Comparison of ENCODE assay signal across 25 mouse cellular contexts in genomic region chr7:101290401-101290800, GRCm38 (mm10).
"Had no signal": no experiment of that assay in that cellular context is flagged by ENCODE, and none has a peak within 500 bp of the region (broad histone marks: within the 10 kb centered on the region; RNA-seq: fewer than 3 reads in every experiment).

No protein-coding gene starts in this region.

- ATAC-seq: hindbrain, embryonic 16.5 days; inflammation-experienced regulatory T-cells, adult 6 months; intestine, embryonic 15.5 days; intestine, postnatal 0 days had no signal

- H3K4me3 ChIP-seq: gastrocnemius, adult 2 months; heart, adult 2 months; heart, embryonic 12.5 days; hindbrain, embryonic 10.5 days; hindbrain, embryonic 12.5 days; intestine, embryonic 15.5 days; layer of hippocampus, adult 2 months; left cerebral cortex, adult 2 months; limb, embryonic 10.5 days; limb, embryonic 12.5 days; liver, embryonic 13.5 days had no signal

- H3K9me3 ChIP-seq: heart, embryonic 12.5 days; hindbrain, embryonic 10.5 days; hindbrain, embryonic 12.5 days; intestine, embryonic 15.5 days; limb, embryonic 10.5 days; limb, embryonic 12.5 days; liver, embryonic 13.5 days had no signal

- H3K4me1 ChIP-seq: hindbrain, embryonic 12.5 days; intestine, embryonic 15.5 days; limb, embryonic 10.5 days; limb, embryonic 12.5 days; liver, embryonic 13.5 days had no signal

- H3K27me3 ChIP-seq: heart, embryonic 12.5 days; hindbrain, embryonic 12.5 days; intestine, embryonic 15.5 days; limb, embryonic 12.5 days; liver, embryonic 13.5 days had no signal

- H3K9ac ChIP-seq: heart, embryonic 12.5 days; hindbrain, embryonic 12.5 days; hindbrain, embryonic 14.5 days; intestine, embryonic 15.5 days; limb, embryonic 12.5 days; liver, embryonic 13.5 days had no signal

- DNase-seq: gastrocnemius, adult 2 months; gastrocnemius, postnatal 10 days; gastrocnemius, postnatal 25 days; heart, postnatal 14 days; heart, postnatal 4 days; kidney, adult 18-20 months; kidney, adult 8-10 months; kidney, postnatal 10 days; kidney, postnatal 25 days; kidney, postnatal 4 days; liver; liver, embryonic 13.5 days had no signal

- H3K4me2 ChIP-seq: heart, embryonic 12.5 days; hindbrain, embryonic 12.5 days; hindbrain, embryonic 14.5 days; intestine, embryonic 15.5 days; limb, embryonic 12.5 days; liver, embryonic 13.5 days had no signal

- H3K27ac ChIP-seq: gastrocnemius, adult 2 months; heart, adult 2 months; hindbrain, embryonic 10.5 days; hindbrain, embryonic 12.5 days; hindbrain, embryonic 14.5 days; intestine, embryonic 15.5 days; layer of hippocampus, adult 2 months; left cerebral cortex, adult 2 months; limb, embryonic 10.5 days; limb, embryonic 12.5 days; liver, embryonic 13.5 days had no signal
